In genomic region chr4:138367641-138368497, GRCm38 (mm10) we compare ENCODE assay signal across 8 mouse cellular contexts. TPM values are rescaled to one million over a fixed set of nuclear protein-coding genes. Genes with fewer than 3 reads are reported as not detected.
DNase-seq lines count a peak whose midpoint lies in the region; ATAC-seq and TF ChIP-seq lines count a peak whose summit lies in the region.

Gene Cda (minus strand): TSS chr4:138367992.

- no peak for TF ChIP-seq EP300 in CH12.LX (IDR thresholded peaks at IDR 0.05; ENCODE audit: low read length)
- TF ChIP-seq EP300 in lung, postnatal 0 days (IDR thresholded peaks at IDR 0.05): no peak

- H3K27ac ChIP-seq in CH12.LX (ENCODE audit: insufficient read depth, low read depth): no peak within 1 kb of the TSS
- H3K27ac ChIP-seq in heart, embryonic 12.5 days (ENCODE audit: poor library complexity, severe bottlenecking): no peak within 1 kb of the TSS; the same call in 1 of the 2 replicates
- H3K27ac ChIP-seq in kidney, embryonic 15.5 days: peak within 1 kb of the TSS; percentile 67
- peak within 1 kb of the TSS; percentile 58; the same call in 1 of the 2 replicates for H3K27ac ChIP-seq in lung, postnatal 0 days (ENCODE audit: low read length)

- 10% methylated on average over 34 of the region's 34 CpGs for WGBS in heart, embryonic 12.5 days
- WGBS in kidney, embryonic 15.5 days: 5% methylated on average over 34 of the region's 34 CpGs
- WGBS in lung, postnatal 0 days: 3% methylated on average over 34 of the region's 34 CpGs

- in situ Hi-C loops in CH12.LX (cut with MboI; ENCODE audit: low pct_ligation_motif_present, low pct_unique_long_range_greater_than_20kb, low sequenced_read_pairs): no loop called here

- no peaks in the 10 kb centered on the region for H3K36me3 ChIP-seq in CH12.LX (replicated peaks in 1 of 2; ENCODE audit: control insufficient read depth in 1 of 2, insufficient read depth in 1 of 2, low read length in 1 of 2)
- H3K36me3 ChIP-seq in erythroblast, embryonic 14.5 days (ENCODE audit: control insufficient read depth): no peaks in the 10 kb centered on the region
- H3K36me3 ChIP-seq in heart, embryonic 12.5 days: no peaks in the 10 kb centered on the region
- no peaks in the 10 kb centered on the region for H3K36me3 ChIP-seq in kidney, embryonic 15.5 days
- no peaks in the 10 kb centered on the region for H3K36me3 ChIP-seq in lung, postnatal 0 days (ENCODE audit: insufficient read depth, low read length)

- no peak within 1 kb of the TSS for H3K9ac ChIP-seq in CH12.LX (ENCODE audit: insufficient read depth, low read depth)
- H3K9ac ChIP-seq in heart, embryonic 12.5 days: peak within 1 kb of the TSS; percentile 65
- H3K9ac ChIP-seq in kidney, embryonic 15.5 days: peak within 1 kb of the TSS; percentile 42
- H3K9ac ChIP-seq in lung, postnatal 0 days (replicated peaks; ENCODE audit: low read depth): no peak within 1 kb of the TSS

- TF ChIP-seq CTCF in CH12.LX (conservative IDR thresholded peaks at IDR 0.05 in 1 of 2, IDR thresholded peaks at IDR 0.05 in 1 of 2; ENCODE audit: low read depth in 2 of 2, low read length in 2 of 2): no peak
- TF ChIP-seq CTCF in lung, postnatal 0 days (IDR thresholded peaks at IDR 0.05): 0 out of 2 replicates have a peak, but pooled peaks have one; percentile 17

- H3K4me1 ChIP-seq in CH12.LX (ENCODE audit: control insufficient read depth in 1 of 2, insufficient read depth in 2 of 2): peaks cover 0 to 4% of the 10 kb centered on the region in 2 experiments; a peak in 1 of 4 replicates
- peaks cover 11% of the 10 kb centered on the region for H3K4me1 ChIP-seq in erythroblast, embryonic 14.5 days (ENCODE audit: control insufficient read depth)
- peaks cover 18% of the 10 kb centered on the region for H3K4me1 ChIP-seq in heart, embryonic 12.5 days (replicated peaks)
- H3K4me1 ChIP-seq in kidney, embryonic 15.5 days: peaks cover 20% of the 10 kb centered on the region
- peaks cover 8% of the 10 kb centered on the region; the same call in 1 of the 2 replicates for H3K4me1 ChIP-seq in lung, postnatal 0 days (ENCODE audit: insufficient read depth, low read depth, low read length)

- TF ChIP-seq RAD21 in CH12.LX (IDR thresholded peaks at IDR 0.05; ENCODE audit: low read depth, low read length): no peak

- no peak for TF ChIP-seq POLR2A in CH12.LX (IDR thresholded peaks at IDR 0.05; ENCODE audit: low read depth, low read length)

- dilution Hi-C loops in CH12.LX (cut with MboI; ENCODE audit: extremely low pct_ligation_motif_present, extremely low pct_unique_long_range_greater_than_20kb, low sequenced_read_pairs): no loop called here

- H3K4me2 ChIP-seq in CH12.LX (ENCODE audit: insufficient read depth, low read depth, poor library complexity, severe bottlenecking): peak within 1 kb of the TSS; percentile 30
- H3K4me2 ChIP-seq in heart, embryonic 12.5 days: peak within 1 kb of the TSS; percentile 79
- peak within 1 kb of the TSS; percentile 71 for H3K4me2 ChIP-seq in kidney, embryonic 15.5 days
- peak within 1 kb of the TSS; percentile 57 for H3K4me2 ChIP-seq in lung, postnatal 0 days (replicated peaks; ENCODE audit: low read depth, low read length)

- H3K79me2 ChIP-seq in CH12.LX (replicated peaks; ENCODE audit: control insufficient read depth, extremely low read depth, insufficient read depth, poor library complexity, severe bottlenecking): no peaks in the 10 kb centered on the region

- H3K4me3 ChIP-seq in CH12.LX (replicated peaks in 1 of 3; ENCODE audit: low read depth in 2 of 3, low read length in 2 of 3, poor library complexity in 1 of 3): no peak within 1 kb of the TSS
- H3K4me3 ChIP-seq in erythroblast, embryonic 14.5 days (replicated peaks): peak within 1 kb of the TSS; percentile 52
- peak within 1 kb of the TSS; percentile 44 for H3K4me3 ChIP-seq in heart, embryonic 12.5 days
- peak within 1 kb of the TSS; percentile 44 for H3K4me3 ChIP-seq in kidney, embryonic 15.5 days (replicated peaks)
- H3K4me3 ChIP-seq in lung, postnatal 0 days (ENCODE audit: low read depth, low read length): peak within 1 kb of the TSS; percentile 31

- DNase-seq in CH12.LX (ENCODE audit: extremely low read depth): no peak
- peak; percentile 79 for DNase-seq in brain, adult 2 months (ENCODE audit: low read depth, low spot score)
- DNase-seq in lung, postnatal 0 days (ENCODE audit: low spot score): peak; percentile 95
- DNase-seq in retina, adult 2 months (ENCODE audit: low read depth, low spot score): peak; percentile 25
- no peak for DNase-seq in layer of hippocampus, adult 9-11 months

- H3K9me3 ChIP-seq in CH12.LX (replicated peaks; ENCODE audit: low read length): peaks cover 9% of the 10 kb centered on the region
- no peaks in the 10 kb centered on the region for H3K9me3 ChIP-seq in erythroblast, embryonic 14.5 days (ENCODE audit: control insufficient read depth, low read length)
- no peaks in the 10 kb centered on the region for H3K9me3 ChIP-seq in heart, embryonic 12.5 days (replicated peaks)
- H3K9me3 ChIP-seq in kidney, embryonic 15.5 days (replicated peaks): no peaks in the 10 kb centered on the region
- H3K9me3 ChIP-seq in lung, postnatal 0 days (ENCODE audit: low read length): no peaks in the 10 kb centered on the region

- H3K27me3 ChIP-seq in CH12.LX (replicated peaks): peaks cover 82% of the 10 kb centered on the region
- peaks cover 20% of the 10 kb centered on the region for H3K27me3 ChIP-seq in erythroblast, embryonic 14.5 days (ENCODE audit: control insufficient read depth)
- peaks cover 18% of the 10 kb centered on the region for H3K27me3 ChIP-seq in heart, embryonic 12.5 days (replicated peaks)
- H3K27me3 ChIP-seq in kidney, embryonic 15.5 days: peaks cover 5% of the 10 kb centered on the region; the same call in 1 of the 2 replicates
- no peaks in the 10 kb centered on the region for H3K27me3 ChIP-seq in lung, postnatal 0 days (replicated peaks; ENCODE audit: insufficient read depth, low read length)

- peak; percentile 88 for ATAC-seq in heart, embryonic 12.5 days (ENCODE audit: insufficient number of reproducible peaks, low FRiP score)
- peak; percentile 96 for ATAC-seq in kidney, embryonic 15.5 days (replicated peaks; ENCODE audit: low FRiP score)
- ATAC-seq in lung, postnatal 0 days: peak; percentile 97

TF ChIP-seq in CH12.LX, 34 proteins besides CTCF, POLR2A, EP300 and RAD21:
- TF ChIP-seq USF2 (conservative IDR thresholded peaks at IDR 0.05; ENCODE audit: low read depth, low read length) (no peak), ZNF384 (IDR thresholded peaks at IDR 0.05; ENCODE audit: low read depth, low read length) (no peak), PAX5 (IDR thresholded peaks at IDR 0.05; ENCODE audit: low read length) (no peak), ELF1 (IDR thresholded peaks at IDR 0.05; ENCODE audit: low read depth, low read length) (no peak), NRF1 (IDR thresholded peaks at IDR 0.05; ENCODE audit: low read depth, low read length) (no peak), ETS1 (conservative IDR thresholded peaks at IDR 0.05; ENCODE audit: low read depth, low read length) (no peak), E2F4 (IDR thresholded peaks at IDR 0.05; ENCODE audit: insufficient replicate concordance, low read depth, low read length) (no peak)

RNA-seq across cellular contexts. Expression of gene Cda, which starts in this region (rescaled TPM):
- not detected in 2 replicates for total RNA-seq in CH12.LX (2012; rRNA removed)
- total RNA-seq in CH12.LX (2014; rRNA removed): not detected in 2 replicates
- polyA plus RNA-seq in CH12.LX (2012; ENCODE audit: insufficient read length, low read depth): not detected in 2 replicates
- 0.06 TPM in 1 of 2 replicates, not detected in the other for polyA plus RNA-seq in erythroblast, embryonic 14.5 days (2012)
- polyA plus RNA-seq in heart, embryonic 12.5 days (2016; fragmentation: Nextera tagmentation; extraction: Ambion mirVana): 9.3 and 10.9 TPM in 2 replicates
- 21.3 and 22.0 TPM in 2 replicates for polyA plus RNA-seq in kidney, embryonic 15.5 days (2015; fragmentation: Nextera tagmentation; extraction: Ambion mirVana)
- 15.6 and 16.0 TPM in 2 replicates for polyA plus RNA-seq in lung, postnatal 0 days (2015; fragmentation: Nextera tagmentation; extraction: Ambion mirVana)

Comparison
In these comparisons a context has a peak if more than half of its experiments do, and no peak if none do; other contexts are left out.
1. DNase-seq: peak in brain, adult 2 months (single experiment), lung, postnatal 0 days (single experiment) and retina, adult 2 months (single experiment); none in CH12.LX (single experiment) and layer of hippocampus, adult 9-11 months (single experiment).
2. H3K27ac ChIP-seq: peak in kidney, embryonic 15.5 days (single experiment) and lung, postnatal 0 days (single experiment); none in CH12.LX (single experiment) and heart, embryonic 12.5 days (single experiment).
3. H3K4me3 ChIP-seq: peak in erythroblast, embryonic 14.5 days (single experiment), heart, embryonic 12.5 days (single experiment), kidney, embryonic 15.5 days (single experiment) and lung, postnatal 0 days (single experiment); none in CH12.LX (0 of 3).
4. H3K9ac ChIP-seq: peak in heart, embryonic 12.5 days (single experiment) and kidney, embryonic 15.5 days (single experiment); none in CH12.LX (single experiment) and lung, postnatal 0 days (single experiment).
5. Peak in every context shown above with its lines, with median percentiles within 50 percentile points of each other: H3K4me2 ChIP-seq and ATAC-seq.